8 mouse cellular contexts compared by ENCODE assay signal in the genomic region with DNA sequence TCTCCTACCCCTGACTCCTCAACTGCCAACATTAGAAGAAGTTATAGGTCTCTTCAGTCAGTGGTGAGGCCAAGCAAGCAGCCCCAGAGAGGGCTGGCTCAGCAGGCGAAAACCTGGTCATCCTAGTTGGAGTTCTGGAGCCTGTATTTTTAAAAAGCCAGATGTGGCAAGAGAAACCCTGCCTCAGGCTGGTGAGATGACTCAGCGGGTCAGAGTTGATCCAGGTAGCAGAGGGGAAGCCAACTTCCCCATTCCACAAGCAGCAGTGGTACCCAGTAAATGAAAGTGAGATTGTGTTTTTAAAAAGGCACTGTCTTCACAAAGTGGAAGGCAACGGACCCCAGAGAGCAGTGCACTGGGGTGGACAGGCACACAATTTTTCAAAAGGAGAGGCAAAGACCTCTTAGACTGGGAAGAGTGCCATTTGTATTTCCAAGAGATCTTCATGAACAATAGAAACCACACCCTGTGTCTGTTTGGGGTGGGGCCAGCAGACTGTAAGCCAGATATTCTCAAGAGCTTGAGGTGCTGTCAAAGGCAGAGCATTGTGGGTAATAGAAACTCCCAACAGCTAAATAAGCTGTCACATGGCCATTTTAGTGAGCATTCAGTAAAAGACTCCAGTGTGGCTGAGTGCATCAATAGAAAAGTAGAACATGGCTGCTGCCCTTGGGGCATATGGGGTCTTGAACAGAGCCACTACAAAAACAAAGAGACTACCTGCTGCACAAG. TPM values are rescaled to one million over a fixed set of nuclear protein-coding genes. Genes with fewer than 3 reads are reported as not detected.
DNase-seq lines count a peak whose midpoint lies in the region; ATAC-seq and TF ChIP-seq lines count a peak whose summit lies in the region.

No protein-coding gene starts in this region.

- H3K4me3 ChIP-seq in left cerebral cortex, adult 2 months, result no peak overlapping the region
- H3K4me3 ChIP-seq in embryonic facial prominence, embryonic 15.5 days (replicated peaks), result no peak overlapping the region
- no peak overlapping the region for H3K4me3 ChIP-seq in midbrain, postnatal 0 days (ENCODE audit: low read depth, low read length)

- intact Hi-C loops in left cerebral cortex, adult 2 months (cut with DNase I), result no loop called here
- intact Hi-C loops in left cerebral cortex, postnatal 14 days (cut with DNase I), result no loop called here
- intact Hi-C loops in left cerebral cortex, postnatal 4 days (cut with DNase I), result no loop called here

- no peak overlapping the region for H3K9ac ChIP-seq in embryonic facial prominence, embryonic 15.5 days
- H3K9ac ChIP-seq in midbrain, postnatal 0 days (replicated peaks; ENCODE audit: low read length, poor library complexity, severe bottlenecking), result no peak overlapping the region

- WGBS in embryonic facial prominence, embryonic 15.5 days, result 58% methylated on average over 3 of the region's 3 CpGs
- WGBS in midbrain, postnatal 0 days, result 83% methylated on average over 3 of the region's 3 CpGs

- H3K27ac ChIP-seq in left cerebral cortex, adult 2 months, result peak overlapping the region; percentile 54
- peak overlapping the region; percentile 29; the same call in 1 of the 2 replicates for H3K27ac ChIP-seq in embryonic facial prominence, embryonic 15.5 days (replicated peaks)
- 0 out of 2 replicates have a peak overlapping the region, but pooled peaks have one; percentile 38 for H3K27ac ChIP-seq in midbrain, postnatal 0 days (ENCODE audit: low read depth, low read length)

- H3K4me1 ChIP-seq in embryonic facial prominence, embryonic 15.5 days, result peaks cover 42% of the 10 kb centered on the region
- no peaks in the 10 kb centered on the region for H3K4me1 ChIP-seq in midbrain, postnatal 0 days (ENCODE audit: insufficient read depth, low read length)

- H3K9me3 ChIP-seq in embryonic facial prominence, embryonic 15.5 days (replicated peaks), result no peaks in the 10 kb centered on the region
- H3K9me3 ChIP-seq in midbrain, postnatal 0 days (ENCODE audit: low read length), result no peaks in the 10 kb centered on the region

- H3K27me3 ChIP-seq in embryonic facial prominence, embryonic 15.5 days, result no peaks in the 10 kb centered on the region
- H3K27me3 ChIP-seq in midbrain, postnatal 0 days (ENCODE audit: insufficient read depth, low read length), result no peaks in the 10 kb centered on the region

- DNase-seq in left cerebral cortex, adult 2 months (ENCODE audit: extremely low spot score in 1 of 2, low spot score in 2 of 2), result no peak
- no peak for DNase-seq in left cerebral cortex, postnatal 14 days (ENCODE audit: low spot score in 2 of 2)
- DNase-seq in kidney, adult 8-10 months, result peak; percentile 57 to 68
- no peak for DNase-seq in midbrain, postnatal 0 days (ENCODE audit: low spot score)
- DNase-seq in left cerebral cortex, postnatal 4 days, result no peak
- DNase-seq in adrenal gland, postnatal 25 days, result no peak
- DNase-seq in urinary bladder, adult 2 months (ENCODE audit: low spot score), result no peak

- TF ChIP-seq CTCF in left cerebral cortex, adult 2 months (IDR thresholded peaks at IDR 0.05), result no peak
- TF ChIP-seq CTCF in midbrain, postnatal 0 days (IDR thresholded peaks at IDR 0.05), result no peak

- no peak overlapping the region for H3K4me2 ChIP-seq in embryonic facial prominence, embryonic 15.5 days (replicated peaks)
- H3K4me2 ChIP-seq in midbrain, postnatal 0 days (ENCODE audit: low read depth, low read length, poor library complexity, severe bottlenecking), result no peak overlapping the region

- no peak for ATAC-seq in embryonic facial prominence, embryonic 15.5 days (ENCODE audit: insufficient number of reproducible peaks, low FRiP score, low TSS enrichment, low read depth)
- no peak for ATAC-seq in midbrain, postnatal 0 days (ENCODE audit: low FRiP score)

- H3K36me3 ChIP-seq in embryonic facial prominence, embryonic 15.5 days, result peaks cover 99% of the 10 kb centered on the region
- H3K36me3 ChIP-seq in midbrain, postnatal 0 days (ENCODE audit: insufficient read depth, low read length), result peaks cover 51% of the 10 kb centered on the region

RNA-seq across cellular contexts. Expression of gene Ctnnb1, which starts 33.1 kb away (rescaled TPM):
- total RNA-seq in left cerebral cortex, adult 2 months (2021), result 100 to 1,000 TPM; 452 to 506 TPM
- total RNA-seq in left cerebral cortex, postnatal 14 days (2021), result 100 to 1,000 TPM; 615 to 674 TPM
- polyA plus RNA-seq in embryonic facial prominence, embryonic 15.5 days (2015; fragmentation: Nextera tagmentation; extraction: Ambion mirVana), result 614 and 657 TPM in 2 replicates
- 917 and 1,042 TPM in 2 replicates for total RNA-seq in midbrain, postnatal 0 days (2014; rRNA removed)
- 320 and 347 TPM in 2 replicates for polyA plus RNA-seq in midbrain, postnatal 0 days (2015; fragmentation: Nextera tagmentation; extraction: Ambion mirVana)
- total RNA-seq in left cerebral cortex, postnatal 4 days (2021), result 100 to 1,000 TPM; 697 to 735 TPM
- total RNA-seq in adrenal gland, postnatal 25 days (2021), result 802 and 854 TPM in 2 replicates
- 252 and 357 TPM in 2 replicates for polyA plus RNA-seq in urinary bladder, adult 2 months (2012; rRNA removed)

Comparison
In these comparisons a context has a peak if more than half of its experiments do, and no peak if none do; other contexts are left out.
1. DNase-seq: peak in kidney, adult 8-10 months (2 of 2); none in left cerebral cortex, adult 2 months (0 of 2), left cerebral cortex, postnatal 14 days (0 of 2), midbrain, postnatal 0 days (single experiment), left cerebral cortex, postnatal 4 days (single experiment), adrenal gland, postnatal 25 days (single experiment) and urinary bladder, adult 2 months (single experiment).
2. Peak in every context shown above with its lines, with median percentiles within 50 percentile points of each other: H3K27ac ChIP-seq.